Mouse (Mus musculus) small intestine, adult 2 months (tissue): Measurements from ENCODE around the gene Arrb1.

Source experiments
- CTCF ChIP-seq: fragments of 200-500 bp; IDR thresholded peaks from 2 replicates; pipeline ENCODE4 v1.5.1; 2012; ENCODE audit warnings: low read depth, mild to moderate bottlenecking, control low read depth, inconsistent platforms, low read length, moderate library complexity, mixed read lengths; ENCODE audit not compliant: insufficient replicate concordance, insufficient read length; ENCODE audit errors: extremely low read depth
- POLR2A ChIP-seq: fragments of 200-500 bp; IDR thresholded peaks from 2 replicates; pipeline ENCODE4 v1.6.1; 2012; ENCODE audit warnings: low read depth, mild to moderate bottlenecking, control low read depth, inconsistent platforms, low read length, moderate library complexity

- TF ChIP-seq CTCF (no peak), POLR2A (no peak)
Observed at GRCm38 (mm10) chr7:99563224-99563623, 28.0 kb downstream of the Arrb1 start.
